Mouse (Mus musculus) forebrain, embryonic 15.5 days (tissue): Measurements from ENCODE around the gene Msh3. TPM values are rescaled to one million over a fixed set of nuclear protein-coding genes. Genes with fewer than 3 reads are reported as not detected.
A peak's percentile ranks its signal among the peaks of the same experiment; 100 is the strongest.

ENCODE experiments used
- ATAC-seq: fragments of 200-750 bp; cut with Nextera tagmentation; replicated peaks from 2 replicates; pipeline ENCODE4 v1.8.0; 2017; ENCODE audit warnings: mild to moderate bottlenecking, moderate TSS enrichment, moderate library complexity
- H3K27ac ChIP-seq: fragments of 300-500 bp; sonication (generic); replicated peaks from 2 replicates; pipeline ENCODE4 v1.5.1; 2015; ENCODE audit warnings: mild to moderate bottlenecking, inconsistent platforms
- H3K27me3 ChIP-seq: fragments of 300-500 bp; sonication (generic); 2 replicates; pipeline ENCODE4 v1.6.1; 2015; ENCODE audit warnings: inconsistent platforms
- H3K36me3 ChIP-seq: fragments of 300-500 bp; sonication (generic); 2 replicates; pipeline ENCODE4 v1.6.1; 2015; ENCODE audit warnings: mild to moderate bottlenecking, inconsistent platforms
- H3K4me1 ChIP-seq: fragments of 300-500 bp; sonication (generic); 2 replicates; pipeline ENCODE4 v1.6.1; 2015; ENCODE audit warnings: inconsistent platforms
- H3K4me2 ChIP-seq: fragments of 300-500 bp; sonication (generic); replicated peaks from 2 replicates; pipeline ENCODE4 v1.6.1; 2015; ENCODE audit warnings: mild to moderate bottlenecking, inconsistent platforms
- H3K4me3 ChIP-seq: fragments of 300-500 bp; sonication (generic); 2 replicates; pipeline ENCODE4 v1.5.1; 2015; ENCODE audit warnings: mild to moderate bottlenecking, inconsistent platforms
- H3K9ac ChIP-seq: fragments of 300-500 bp; sonication (generic); replicated peaks from 2 replicates; pipeline ENCODE4 v1.6.1; 2015; ENCODE audit warnings: mild to moderate bottlenecking, inconsistent platforms
- H3K9me3 ChIP-seq: fragments of 300-500 bp; sonication (generic); 2 replicates; pipeline ENCODE4 v1.6.1; 2016; ENCODE audit warnings: inconsistent platforms
- WGBS: fragments of 180-500 bp; shearing (Covaris S2); methylation state at CpG from one replicate; pipeline ENCODE4 v1.1.7; 2015; ENCODE audit warnings: mixed read lengths; 5-methylcytosine and 5-hydroxymethylcytosine counted together
- polyA plus RNA-seq: library from polyadenylated mRNA; unstranded; fragments of >200 nt; fragmentation: Nextera tagmentation; extraction: Ambion mirVana; gene quantifications from 2 replicates; pipeline ENCODE4 v1.2.1, GENCODE M21; 2015

The Msh3 gene
- polyA plus RNA-seq, 1 experiment from 2014 or later = 28.5 TPM

DNA sequence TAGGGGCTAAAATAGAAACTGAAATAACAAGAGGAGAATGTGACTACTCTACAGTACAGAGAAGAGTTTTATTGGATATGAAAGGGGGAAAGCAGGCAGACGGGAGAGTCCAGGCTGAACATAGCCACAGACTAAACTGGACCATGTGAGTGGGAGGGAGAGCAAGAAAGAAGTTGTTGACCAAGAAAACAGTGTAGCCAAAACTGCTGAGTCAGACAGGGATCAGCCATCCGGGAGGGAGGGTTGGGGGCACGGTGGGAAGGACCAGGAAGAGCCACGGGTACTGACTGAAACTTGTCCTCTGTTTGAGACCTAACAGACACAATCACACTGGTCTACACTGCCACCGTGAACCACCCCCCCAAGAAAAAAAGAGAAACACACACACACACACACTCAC is 28.8 kb downstream of the Msh3 start:
- Histone ChIP-seq H3K4me3 (no peak overlapping the region), H3K36me3 (no peaks in the 10 kb centered on the region), H3K4me1 (no peaks in the 10 kb centered on the region), H3K27ac (no peak overlapping the region), H3K9ac (no peak overlapping the region), H3K9me3 (no peaks in the 10 kb centered on the region), H3K27me3 (no peaks in the 10 kb centered on the region), H3K4me2 (no peak overlapping the region)
- whole genome bisulfite sequencing = 82% methylated on average over 5 of the region's 5 CpGs
- no peak for ATAC-seq

- no peak for ATAC-seq
- no peak overlapping the region for H3K4me3 ChIP-seq
- no peak overlapping the region for H3K4me2 ChIP-seq
- no peaks in the 10 kb centered on the region for H3K36me3 ChIP-seq
- no peak overlapping the region for H3K27ac ChIP-seq
- no peaks in the 10 kb centered on the region for H3K4me1 ChIP-seq
- WGBS = 93% methylated on average over 5 of the region's 5 CpGs
- H3K27me3 ChIP-seq = no peaks in the 10 kb centered on the region
- H3K9me3 ChIP-seq = no peaks in the 10 kb centered on the region
- no peak overlapping the region for H3K9ac ChIP-seq
Observed at GRCm38 (mm10) chr13:92320770-92321169, 34.0 kb downstream of the Msh3 start.

DNA sequence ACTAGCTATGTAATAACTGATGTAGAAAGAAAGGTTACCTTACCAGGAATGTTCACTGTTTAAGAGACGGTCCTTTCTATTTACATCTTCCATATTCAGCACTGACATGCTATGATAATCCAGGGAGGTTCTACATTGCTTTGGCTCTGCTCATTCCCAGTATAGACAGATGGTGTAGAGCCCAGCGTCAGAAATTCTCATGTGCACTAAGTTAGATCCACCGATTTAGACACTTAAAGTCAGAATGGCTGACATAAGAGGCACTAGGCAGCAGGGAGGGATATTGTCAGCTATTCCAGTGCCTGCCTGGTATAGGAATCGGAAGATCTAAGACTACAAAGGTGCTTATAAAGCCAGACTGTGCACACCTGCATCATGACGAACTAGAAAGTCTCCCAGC is 40.2 kb downstream of the Msh3 start:
- no peak overlapping the region for H3K4me2 ChIP-seq
- H3K27ac ChIP-seq = no peak overlapping the region
- H3K9ac ChIP-seq = no peak overlapping the region
- H3K36me3 ChIP-seq = no peaks in the 10 kb centered on the region
- H3K27me3 ChIP-seq = no peaks in the 10 kb centered on the region
- H3K4me3 ChIP-seq = no peak overlapping the region
- no peaks in the 10 kb centered on the region for H3K9me3 ChIP-seq
- ATAC-seq = no peak
- WGBS = 89% methylated on average over 5 of the region's 5 CpGs
- H3K4me1 ChIP-seq = no peaks in the 10 kb centered on the region

DNA sequence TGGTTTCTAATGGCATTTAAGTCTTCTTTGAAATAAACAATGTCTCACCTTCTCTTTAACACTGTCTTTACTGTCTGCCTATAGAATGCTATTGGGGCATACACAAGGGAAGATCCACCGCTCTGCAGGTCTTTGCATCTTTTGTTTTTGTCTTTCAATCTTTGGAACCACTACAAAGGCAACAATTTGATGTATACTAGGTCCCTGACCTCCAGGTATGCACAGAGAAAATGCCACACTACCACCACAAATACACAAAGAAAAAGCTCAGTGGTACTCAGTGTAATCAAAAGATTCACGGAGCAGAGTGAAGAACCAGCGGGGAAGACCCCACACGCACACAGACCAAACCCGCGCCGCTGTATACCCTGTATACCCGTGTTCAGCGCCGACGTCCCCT is 49.1 kb downstream of the Msh3 start, which contains the start of gene Gm20379:
TSS of gene Gm20379 (plus strand) at position 301 of the 400 bp plus-strand sequence.
- H3K9me3 ChIP-seq = no peaks in the 10 kb centered on the region
- 99% methylated on average over 11 of the region's 11 CpGs for WGBS
- peaks cover 18% of the 10 kb centered on the region for H3K36me3 ChIP-seq
- no peaks in the 10 kb centered on the region for H3K4me1 ChIP-seq
- no peak within 1 kb of the TSS for H3K9ac ChIP-seq
- H3K27ac ChIP-seq = no peak within 1 kb of the TSS
- no peaks in the 10 kb centered on the region for H3K27me3 ChIP-seq
- no peak within 1 kb of the TSS for H3K4me3 ChIP-seq
- ATAC-seq = no peak
- H3K4me2 ChIP-seq = no peak within 1 kb of the TSS

GRCm38 (mm10) chr13:92304291-92304690 is 50.5 kb downstream of the Msh3 start:
- no peak overlapping the region for H3K27ac ChIP-seq
- ATAC-seq = no peak
- H3K4me1 ChIP-seq = no peaks in the 10 kb centered on the region
- H3K9ac ChIP-seq = no peak overlapping the region
- H3K36me3 ChIP-seq = peaks cover 18% of the 10 kb centered on the region
- H3K9me3 ChIP-seq = no peaks in the 10 kb centered on the region
- no peaks in the 10 kb centered on the region for H3K27me3 ChIP-seq
- no peak overlapping the region for H3K4me3 ChIP-seq
- H3K4me2 ChIP-seq = no peak overlapping the region
- WGBS = 98% methylated on average over 5 of the region's 5 CpGs

GRCm38 (mm10) chr13:92303062-92303948 is 51.5 kb downstream of the Msh3 start:
- Histone ChIP-seq H3K9ac (no peak overlapping the region), H3K27ac (no peak overlapping the region), H3K4me3 (no peak overlapping the region), H3K9me3 (no peaks in the 10 kb centered on the region), H3K36me3 (peaks cover 9% of the 10 kb centered on the region), H3K4me1 (no peaks in the 10 kb centered on the region), H3K27me3 (no peaks in the 10 kb centered on the region), H3K4me2 (no peak overlapping the region)
- 86% methylated on average over 8 of the region's 8 CpGs for WGBS
- no peak for ATAC-seq

DNA sequence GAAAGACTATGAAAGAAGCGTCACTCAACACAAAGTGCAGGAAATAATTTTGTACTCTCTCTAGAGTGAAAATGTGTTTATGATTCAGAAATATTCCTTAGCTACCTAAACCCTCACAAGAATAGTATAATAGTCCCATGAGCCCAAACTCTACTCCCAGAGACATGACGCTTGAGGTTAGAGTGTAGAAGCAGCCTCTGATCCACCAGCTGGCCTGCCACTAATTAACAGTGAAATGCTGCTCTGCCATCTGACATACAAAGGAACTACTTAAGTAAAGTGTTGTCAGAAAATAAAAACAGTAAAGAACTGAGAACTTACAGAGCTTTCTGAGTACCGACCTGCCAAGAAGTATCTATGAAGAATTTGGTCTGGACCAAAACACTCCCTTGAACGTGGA is 52.3 kb downstream of the Msh3 start:
- no peak overlapping the region for H3K9ac ChIP-seq
- H3K27me3 ChIP-seq = no peaks in the 10 kb centered on the region
- no peak overlapping the region for H3K4me2 ChIP-seq
- WGBS = 58% methylated on average over 4 of the region's 4 CpGs
- H3K9me3 ChIP-seq = no peaks in the 10 kb centered on the region
- ATAC-seq = peak; percentile 61; the same call in 1 of the 2 replicates
- H3K4me1 ChIP-seq = no peaks in the 10 kb centered on the region
- no peak overlapping the region for H3K4me3 ChIP-seq
- H3K36me3 ChIP-seq = peaks cover 8% of the 10 kb centered on the region; the same call in 1 of the 2 replicates
- no peak overlapping the region for H3K27ac ChIP-seq

GRCm38 (mm10) chr13:92301754-92302153 is 53.0 kb downstream of the Msh3 start:
- peaks cover 8% of the 10 kb centered on the region; the same call in 1 of the 2 replicates for H3K36me3 ChIP-seq
- no peak overlapping the region for H3K27ac ChIP-seq
- H3K9me3 ChIP-seq = no peaks in the 10 kb centered on the region
- no peak for ATAC-seq
- no peak overlapping the region for H3K4me3 ChIP-seq
- H3K4me1 ChIP-seq = no peaks in the 10 kb centered on the region
- no peaks in the 10 kb centered on the region for H3K27me3 ChIP-seq
- WGBS = 81% methylated on average over 4 of the region's 4 CpGs
- H3K9ac ChIP-seq = no peak overlapping the region
- H3K4me2 ChIP-seq = no peak overlapping the region

- H3K4me3 ChIP-seq = no peak overlapping the region
- no peaks in the 10 kb centered on the region for H3K4me1 ChIP-seq
- no peak for ATAC-seq
- no peak overlapping the region for H3K27ac ChIP-seq
- peaks cover 1% of the 10 kb centered on the region; the same call in 1 of the 2 replicates for H3K36me3 ChIP-seq
- no peak overlapping the region for H3K4me2 ChIP-seq
- H3K9me3 ChIP-seq = no peaks in the 10 kb centered on the region
- H3K9ac ChIP-seq = no peak overlapping the region
- 87% methylated on average over 1 of the region's 1 CpGs for WGBS
- H3K27me3 ChIP-seq = no peaks in the 10 kb centered on the region
Observed at GRCm38 (mm10) chr13:92299522-92299921, 55.3 kb downstream of the Msh3 start.

GRCm38 (mm10) chr13:92297021-92297420 is 57.8 kb downstream of the Msh3 start:
- no peak for ATAC-seq
- Histone ChIP-seq H3K4me2 (no peak overlapping the region), H3K4me3 (no peak overlapping the region), H3K27ac (no peak overlapping the region), H3K4me1 (no peaks in the 10 kb centered on the region), H3K27me3 (no peaks in the 10 kb centered on the region), H3K9me3 (no peaks in the 10 kb centered on the region), H3K36me3 (no peaks in the 10 kb centered on the region; the same call in 1 of the 2 replicates), H3K9ac (no peak overlapping the region)
- 89% methylated on average over 2 of the region's 2 CpGs for WGBS

- H3K27me3 ChIP-seq = no peaks in the 10 kb centered on the region
- no peaks in the 10 kb centered on the region for H3K4me1 ChIP-seq
- no peak for ATAC-seq
- 97% methylated on average over 4 of the region's 4 CpGs for WGBS
- no peak overlapping the region for H3K4me3 ChIP-seq
- no peak overlapping the region for H3K4me2 ChIP-seq
- no peak overlapping the region for H3K9ac ChIP-seq
- H3K27ac ChIP-seq = no peak overlapping the region
- H3K9me3 ChIP-seq = no peaks in the 10 kb centered on the region
- H3K36me3 ChIP-seq = no peaks in the 10 kb centered on the region; the same call in 1 of the 2 replicates
Observed at GRCm38 (mm10) chr13:92296490-92296889, 58.3 kb downstream of the Msh3 start.

DNA sequence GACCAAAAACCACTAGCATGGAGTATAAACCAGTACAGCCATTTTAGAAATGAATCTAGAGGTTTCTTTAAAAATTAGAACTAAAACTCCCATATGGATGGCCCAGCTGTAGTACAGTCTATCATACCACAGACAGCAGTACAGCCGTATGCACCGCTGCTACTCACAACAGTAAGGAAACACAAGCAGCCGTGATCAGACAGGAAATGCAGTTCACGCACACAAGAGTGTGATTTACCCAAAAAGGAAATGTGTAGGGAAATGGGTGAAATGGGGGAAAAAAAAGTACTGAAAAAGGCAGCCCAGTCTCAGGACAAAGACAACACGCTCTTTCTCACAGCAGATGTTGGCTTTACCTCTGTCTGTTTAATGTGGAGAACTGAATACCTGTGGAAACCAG is 60.9 kb downstream of the Msh3 start:
- Histone ChIP-seq H3K36me3 (no peaks in the 10 kb centered on the region; the same call in 1 of the 2 replicates), H3K9ac (no peak overlapping the region), H3K4me2 (no peak overlapping the region), H3K27ac (no peak overlapping the region), H3K4me3 (no peak overlapping the region), H3K9me3 (no peaks in the 10 kb centered on the region), H3K27me3 (no peaks in the 10 kb centered on the region), H3K4me1 (no peaks in the 10 kb centered on the region)
- no peak for ATAC-seq
- 89% methylated on average over 5 of the region's 5 CpGs for WGBS
